Mouse (Mus musculus) T-helper 1 cell (primary cell): ENCODE measurements at regions not wholly inside any gene's neighbourhood (a gene's known extent, or its start where the extent isn't known, plus 50 kb on each side); places are given as distances from the start of the nearest gene placed in this dataset.

Source experiments
- in situ Hi-C: fragments of 300-600 bp; cut with MboI, MseI; formaldehyde crosslinking; loops from one replicate; pipeline ENCODE4 v1.15.1; 2025; ENCODE audit warnings: high pct_unique_total_duplicates

- in situ Hi-C loops, result no loop called here
These were observed 86.9 kb downstream of the Fam124b start for GRCm38 (mm10) chr1:80131354-80131753.

GRCm38 (mm10) chr1:80123966-80124365, 94.3 kb downstream of the Fam124b start:
- in situ Hi-C loops, result no loop called here

- in situ Hi-C loops, result no loop called here
These were observed 102.4 kb downstream of the Fam124b start for GRCm38 (mm10) chr1:80115913-80116312.

- in situ Hi-C loops, result loop anchor here (5.0 kb wide), 1 partner anchor 321 kb away; no protein-coding TSS in a partner anchor
These were observed 110.4 kb downstream of the Fam124b start for GRCm38 (mm10) chr1:80107747-80108476.

GRCm38 (mm10) chr1:80106269-80106668, 112.0 kb downstream of the Fam124b start:
- in situ Hi-C loops, result loop anchor here (5.0 kb wide), 1 partner anchor 319 kb away; no protein-coding TSS in a partner anchor

- in situ Hi-C loops, result loop anchor here (25.0 kb wide), 1 partner anchor 1386 kb away; no protein-coding TSS in a partner anchor
These were observed 120.0 kb downstream of the Fam124b start for GRCm38 (mm10) chr1:80098266-80098665.

- in situ Hi-C loops, result loop anchor here (25.0 kb wide), 1 partner anchor 1379 kb away; no protein-coding TSS in a partner anchor
These were observed 126.5 kb downstream of the Fam124b start for GRCm38 (mm10) chr1:80091800-80092199.

GRCm38 (mm10) chr1:80091350-80091749, 126.9 kb downstream of the Fam124b start:
- in situ Hi-C loops, result loop anchor here (25.0 kb wide), 1 partner anchor 1379 kb away; no protein-coding TSS in a partner anchor

GRCm38 (mm10) chr1:80088651-80089050, 129.6 kb downstream of the Fam124b start:
- in situ Hi-C loops, result loop anchor here (25.0 kb wide), 1 partner anchor 1376 kb away; no protein-coding TSS in a partner anchor

- in situ Hi-C loops, result loop anchor here (25.0 kb wide), 1 partner anchor 1364 kb away; no protein-coding TSS in a partner anchor
These were observed 141.9 kb downstream of the Fam124b start for GRCm38 (mm10) chr1:80076357-80076756.

GRCm38 (mm10) chr1:80074376-80074775, 143.9 kb downstream of the Fam124b start:
- in situ Hi-C loops, result no loop called here

GRCm38 (mm10) chr1:80073950-80074349, 144.3 kb downstream of the Fam124b start:
- in situ Hi-C loops, result no loop called here

- in situ Hi-C loops, result no loop called here
These were observed 149.1 kb downstream of the Fam124b start for GRCm38 (mm10) chr1:80069141-80069540.

- in situ Hi-C loops, result no loop called here
These were observed 156.2 kb downstream of the Fam124b start for GRCm38 (mm10) chr1:80062121-80062520.

- in situ Hi-C loops, result no loop called here
These were observed 156.6 kb downstream of the Fam124b start for GRCm38 (mm10) chr1:80061632-80062031.

GRCm38 (mm10) chr1:80045141-80045540, 173.1 kb downstream of the Fam124b start:
- in situ Hi-C loops, result no loop called here

- in situ Hi-C loops, result no loop called here
These were observed 177.9 kb downstream of the Fam124b start for GRCm38 (mm10) chr1:80040409-80040808.

- in situ Hi-C loops, result no loop called here
These were observed 178.4 kb downstream of the Fam124b start for GRCm38 (mm10) chr1:80039891-80040290.

GRCm38 (mm10) chr1:80039161-80039560, 178.2 kb upstream of the Serpine2 start:
- in situ Hi-C loops, result no loop called here

- in situ Hi-C loops, result no loop called here
These were observed 177.1 kb upstream of the Serpine2 start for GRCm38 (mm10) chr1:80038059-80038458.

GRCm38 (mm10) chr1:80036436-80036835, 175.5 kb upstream of the Serpine2 start:
- in situ Hi-C loops, result no loop called here

GRCm38 (mm10) chr1:80033522-80033921, 172.5 kb upstream of the Serpine2 start:
- in situ Hi-C loops, result no loop called here

GRCm38 (mm10) chr1:80033121-80033520, 172.1 kb upstream of the Serpine2 start:
- in situ Hi-C loops, result no loop called here
